Mouse (Mus musculus): ENCODE measurements around the gene Rbms2. TPM values are rescaled to one million over a fixed set of nuclear protein-coding genes. Genes with fewer than 3 reads are reported as not detected.
"Not testable (repeated sequence)": the region's sequence is repeated elsewhere in the genome, so short reads cannot be mapped to it uniquely, and the experiment has no call there.

Rbms2 gene
- polyA plus RNA-seq, 1 experiment = 116 TPM

DNA sequence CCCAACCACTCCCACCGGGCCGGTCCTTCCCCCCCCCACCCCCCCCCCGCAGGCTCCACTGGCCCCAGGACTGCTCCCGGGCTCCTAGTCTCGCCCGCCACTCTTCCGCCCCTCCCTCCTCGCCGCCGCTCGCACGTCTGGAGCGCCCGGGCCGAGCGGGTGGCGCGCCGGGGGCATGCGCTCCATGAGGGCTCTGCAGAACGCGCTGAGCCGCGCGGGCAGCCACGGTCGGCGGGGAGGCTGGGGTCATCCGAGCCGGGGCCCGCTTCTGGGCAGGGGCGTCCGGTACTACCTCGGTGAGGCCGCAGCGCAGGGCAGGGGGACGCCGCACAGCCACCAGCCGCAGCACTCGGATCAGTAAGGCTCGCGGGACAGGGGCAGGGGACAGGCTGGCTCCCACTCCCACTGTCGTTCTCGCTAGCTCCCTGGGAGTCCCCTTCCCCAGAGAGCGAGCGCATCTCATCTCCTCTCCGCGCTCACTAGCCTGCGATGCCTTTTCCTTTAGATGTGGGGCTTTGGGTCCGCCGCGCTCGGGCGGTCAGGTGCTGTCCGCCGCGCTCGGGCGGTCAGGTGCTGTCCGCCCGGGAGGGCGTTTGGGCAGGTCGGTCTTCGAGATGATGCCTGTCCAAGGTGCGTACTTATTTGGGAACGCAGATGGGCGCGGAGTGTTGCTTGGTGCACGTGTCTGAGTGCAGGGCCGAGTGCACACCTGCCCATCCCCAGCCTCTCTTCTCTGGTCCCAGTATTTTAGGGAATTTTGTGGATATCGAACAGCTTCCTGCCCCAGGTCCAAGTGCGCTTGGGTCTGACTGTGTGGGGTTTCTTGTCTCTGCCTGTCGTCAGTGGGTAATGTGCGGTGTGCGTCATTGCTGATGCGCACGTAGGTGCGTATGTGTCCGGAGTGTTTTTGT is 14.7 kb upstream of the Rbms2 start:
- TF ChIP-seq POLR2A (IDR thresholded peaks at IDR 0.05; ENCODE audit: borderline replicate concordance, extremely low read depth, low read depth, low read length) = no peak
- no peak for TF ChIP-seq CTCF (IDR thresholded peaks at IDR 0.05; ENCODE audit: insufficient read depth, low read length)
- peaks cover 4% of the 10 kb centered on the region for H3K4me1 ChIP-seq (ENCODE audit: control insufficient read depth, insufficient read depth, low read length)
- 2% methylated on average over 74 of the region's 79 CpGs for WGBS
- peak overlapping the region; percentile 80 for H3K4me3 ChIP-seq (replicated peaks; ENCODE audit: extremely low read depth, low read depth, low read length)
- DNase-seq = no peak

DNA sequence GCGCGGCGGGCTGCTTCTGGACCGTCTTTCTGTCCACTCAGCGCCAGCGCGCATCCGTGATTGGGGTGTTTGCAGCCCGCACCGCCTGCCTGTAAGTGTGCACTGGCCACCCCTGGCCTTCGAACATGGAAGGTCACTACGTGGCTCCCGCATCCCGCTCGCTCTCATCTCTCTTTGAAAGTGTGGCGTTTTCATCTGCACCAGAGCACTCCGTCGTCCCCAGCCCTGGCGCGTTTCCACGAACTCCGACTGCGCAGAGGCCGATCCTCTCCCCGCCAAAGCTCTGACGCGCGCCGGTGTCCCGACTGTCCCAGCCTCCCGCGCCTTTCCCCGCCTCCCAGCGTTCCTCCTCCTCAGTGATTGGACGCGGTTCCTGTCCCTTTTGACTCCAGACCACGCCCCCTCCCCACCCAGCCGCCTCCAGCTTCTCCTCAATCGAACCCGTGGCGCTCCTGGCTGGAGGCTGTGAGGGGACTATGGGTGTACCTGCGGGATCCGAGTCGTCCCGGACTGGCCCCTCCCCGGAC is 14.0 kb upstream of the Rbms2 start, which contains the start of gene Gls2:
TSS of gene Gls2 (plus strand) at position 434 of the 527 bp plus-strand sequence.
- Histone ChIP-seq H3K4me3 (replicated peaks; ENCODE audit: extremely low read depth, low read depth, low read length) (peak within 1 kb of the TSS; percentile 80), H3K4me1 (ENCODE audit: control insufficient read depth, insufficient read depth, low read length) (peaks cover 4% of the 10 kb centered on the region)
- peak; percentile 97 for DNase-seq
- WGBS = 1% methylated on average over 46 of the region's 46 CpGs
- no peak for TF ChIP-seq CTCF (IDR thresholded peaks at IDR 0.05; ENCODE audit: insufficient read depth, low read length)
- TF ChIP-seq POLR2A (IDR thresholded peaks at IDR 0.05; ENCODE audit: borderline replicate concordance, extremely low read depth, low read depth, low read length) = peak; percentile 62; the same call in 1 of the 2 replicates

DNA sequence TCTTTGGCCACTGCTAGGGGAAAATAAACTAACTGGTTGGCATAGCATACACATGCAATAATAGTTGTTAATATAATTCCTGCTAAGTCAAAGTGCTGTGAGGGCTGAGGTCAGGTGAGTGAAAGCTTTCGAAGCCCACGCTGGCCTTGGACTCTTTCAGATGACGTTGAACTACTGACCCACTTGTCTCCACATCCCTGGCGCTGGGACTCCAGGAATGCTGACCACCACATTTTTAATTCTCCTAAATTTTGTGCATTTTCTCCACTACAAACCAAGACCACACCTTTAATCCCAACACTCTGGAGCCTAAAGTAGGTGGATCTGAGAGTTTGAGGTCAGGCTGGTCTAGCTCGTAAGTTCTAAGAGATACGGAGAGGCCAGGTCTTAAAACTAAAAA is 13.0 kb upstream of the Rbms2 start:
- Histone ChIP-seq H3K4me3 (replicated peaks; ENCODE audit: extremely low read depth, low read depth, low read length) (no peak overlapping the region), H3K4me1 (ENCODE audit: control insufficient read depth, insufficient read depth, low read length) (peaks cover 4% of the 10 kb centered on the region)
- TF ChIP-seq POLR2A (IDR thresholded peaks at IDR 0.05; ENCODE audit: borderline replicate concordance, extremely low read depth, low read depth, low read length) (no peak), CTCF (IDR thresholded peaks at IDR 0.05; ENCODE audit: insufficient read depth, low read length) (no peak)
- WGBS = 93% methylated on average over 6 of the region's 6 CpGs
- DNase-seq = no peak

DNA sequence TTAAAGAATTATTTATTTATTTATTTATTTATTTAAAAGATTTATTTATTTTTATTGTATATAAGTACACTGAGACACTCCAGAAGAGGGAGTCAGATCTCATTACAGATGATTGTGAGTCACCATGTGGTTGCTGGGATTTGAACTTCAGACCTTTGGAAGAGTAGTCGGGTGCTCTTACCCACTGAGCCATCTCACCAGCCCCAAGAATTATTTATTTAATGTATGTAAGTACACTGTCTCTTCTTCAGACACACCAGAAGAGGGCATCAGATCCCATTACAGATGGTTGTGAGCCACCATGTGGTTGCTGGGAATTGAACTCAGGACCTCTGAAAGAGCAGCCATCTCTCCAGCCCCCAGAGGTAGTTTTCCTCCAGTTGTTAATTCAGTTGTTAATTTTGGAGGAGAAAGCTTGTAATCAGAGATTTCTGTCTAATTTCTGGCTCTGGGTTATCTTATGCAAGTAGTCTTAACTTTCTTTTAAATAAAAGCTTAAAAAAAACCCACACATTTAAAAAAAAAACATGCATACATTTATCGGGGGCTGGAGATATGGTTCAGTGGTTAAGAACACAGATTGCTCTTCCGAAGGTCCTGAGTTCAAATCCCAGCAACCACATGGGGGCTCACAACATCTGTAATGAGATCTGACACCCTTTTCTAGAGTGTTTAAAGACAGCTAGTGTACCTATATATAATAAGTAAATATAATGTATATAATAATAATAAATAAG is 12.1 kb upstream of the Rbms2 start:
- not testable (repeated sequence) for DNase-seq; H3K4me3 ChIP-seq (replicated peaks; ENCODE audit: extremely low read depth, low read depth, low read length); H3K4me1 ChIP-seq (ENCODE audit: control insufficient read depth, insufficient read depth, low read length)
- WGBS = 87% methylated on average over 3 of the region's 3 CpGs

DNA sequence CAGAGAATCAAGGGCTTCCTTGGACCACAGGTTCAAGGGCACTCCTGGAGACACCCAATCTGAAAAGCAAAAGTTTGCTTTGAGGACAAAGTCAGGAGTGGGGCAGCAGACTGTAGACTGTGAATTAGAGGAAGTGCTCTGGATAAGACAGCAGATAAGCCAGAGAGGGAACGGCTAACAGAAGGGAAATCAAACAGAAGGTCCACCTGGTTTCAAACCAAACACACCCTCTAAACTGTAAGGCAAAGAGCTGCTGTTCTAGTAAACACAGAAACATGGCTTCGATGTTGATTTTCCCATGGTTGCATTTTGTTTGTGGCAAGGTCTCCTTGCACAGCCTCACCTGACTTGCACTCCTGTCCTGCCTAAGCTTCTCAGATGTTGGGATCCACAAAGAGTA is 11.4 kb upstream of the Rbms2 start:
- Histone ChIP-seq H3K4me3 (replicated peaks; ENCODE audit: extremely low read depth, low read depth, low read length) (no peak overlapping the region), H3K4me1 (ENCODE audit: control insufficient read depth, insufficient read depth, low read length) (peaks cover 4% of the 10 kb centered on the region)
- TF ChIP-seq CTCF (IDR thresholded peaks at IDR 0.05; ENCODE audit: insufficient read depth, low read length) (no peak), POLR2A (IDR thresholded peaks at IDR 0.05; ENCODE audit: borderline replicate concordance, extremely low read depth, low read depth, low read length) (no peak)
- DNase-seq = no peak
- 38% methylated on average over 2 of the region's 2 CpGs for WGBS

DNA sequence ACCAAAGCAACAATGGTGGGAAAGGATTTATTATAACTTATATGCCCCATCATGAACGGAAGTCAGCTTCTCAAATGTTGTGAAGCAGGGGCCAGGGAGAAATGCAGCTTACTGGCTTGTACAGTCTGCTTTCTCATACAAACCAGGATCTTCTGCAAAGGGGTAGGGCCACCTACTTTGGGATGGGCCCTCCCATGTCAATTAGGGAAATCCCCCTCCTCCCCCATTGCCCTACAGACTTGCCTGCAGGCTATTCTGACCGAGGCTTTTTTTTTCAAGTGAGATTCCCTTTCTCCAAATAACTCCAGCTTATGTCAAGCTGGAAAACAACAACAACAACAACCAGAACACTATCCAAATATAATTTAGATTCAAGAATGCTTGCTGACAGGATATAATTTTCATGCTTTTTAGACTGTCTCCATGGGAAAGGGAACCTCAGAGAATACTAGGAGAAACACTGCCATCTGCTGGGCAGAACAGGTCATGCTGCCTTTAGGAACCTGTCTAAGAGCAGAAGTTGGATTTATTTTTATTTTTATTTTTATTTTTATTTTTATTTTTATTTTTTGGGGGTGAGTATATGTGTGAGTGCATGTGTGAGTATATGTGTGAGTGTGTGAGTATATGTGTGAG is 8.3 kb upstream of the Rbms2 start:
- peak; percentile 61 for DNase-seq
- Histone ChIP-seq H3K4me3 (replicated peaks; ENCODE audit: extremely low read depth, low read depth, low read length) (no peak overlapping the region), H3K4me1 (ENCODE audit: control insufficient read depth, insufficient read depth, low read length) (no peaks in the 10 kb centered on the region)
- TF ChIP-seq CTCF (IDR thresholded peaks at IDR 0.05; ENCODE audit: insufficient read depth, low read length) (peak; percentile 47), POLR2A (IDR thresholded peaks at IDR 0.05; ENCODE audit: borderline replicate concordance, extremely low read depth, low read depth, low read length) (no peak)
- WGBS = 60% methylated on average over 2 of the region's 2 CpGs

DNA sequence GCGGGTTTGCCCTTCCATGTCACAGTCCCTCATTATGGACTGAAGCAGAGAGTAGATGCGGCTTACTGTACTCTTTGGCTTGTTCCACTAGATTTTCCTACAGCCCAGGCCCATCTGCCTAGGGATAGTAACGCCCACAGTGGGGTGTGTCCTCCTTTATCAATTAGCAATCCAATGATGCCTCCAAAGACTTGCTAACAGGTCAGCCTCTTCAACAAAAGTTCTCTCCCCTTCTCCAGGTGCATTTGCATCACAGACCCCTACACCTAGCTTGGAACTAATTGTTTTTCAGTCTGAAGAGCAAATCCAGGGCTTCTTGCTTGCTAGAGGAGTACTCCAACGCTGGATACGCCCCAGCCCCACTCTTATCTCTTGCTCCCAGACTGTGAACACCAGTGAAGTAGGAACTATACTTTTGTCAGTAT is 7.1 kb upstream of the Rbms2 start:
- TF ChIP-seq POLR2A (IDR thresholded peaks at IDR 0.05; ENCODE audit: borderline replicate concordance, extremely low read depth, low read depth, low read length) (no peak), CTCF (IDR thresholded peaks at IDR 0.05; ENCODE audit: insufficient read depth, low read length) (no peak)
- no peak overlapping the region for H3K4me3 ChIP-seq (replicated peaks; ENCODE audit: extremely low read depth, low read depth, low read length)
- DNase-seq = no peak
- no peaks in the 10 kb centered on the region; the same call in 1 of the 2 replicates for H3K4me1 ChIP-seq (ENCODE audit: control insufficient read depth, insufficient read depth, low read length)
- 69% methylated on average over 5 of the region's 5 CpGs for WGBS

DNA sequence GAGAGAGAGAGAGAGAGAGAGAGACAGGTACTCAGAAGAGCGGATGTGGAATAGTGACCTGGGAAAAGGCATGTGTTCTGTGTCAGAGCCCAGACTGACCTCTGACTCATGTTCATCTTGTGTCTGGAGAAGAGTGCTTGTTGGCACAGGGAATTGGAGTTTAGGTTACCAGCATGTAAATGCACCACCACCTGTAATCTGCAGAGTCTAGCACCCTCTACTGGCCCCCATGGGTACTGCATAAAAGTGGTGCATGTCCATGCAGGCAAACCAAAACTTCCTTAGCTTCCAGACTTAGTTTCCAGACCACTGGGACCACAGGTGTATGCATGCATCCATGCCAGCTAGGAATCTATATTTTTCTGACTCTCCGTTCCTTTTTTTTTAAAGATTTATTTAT is 5.9 kb upstream of the Rbms2 start:
- peak; percentile 81 for DNase-seq
- Histone ChIP-seq H3K4me3 (replicated peaks; ENCODE audit: extremely low read depth, low read depth, low read length) (no peak overlapping the region), H3K4me1 (ENCODE audit: control insufficient read depth, insufficient read depth, low read length) (no peaks in the 10 kb centered on the region; the same call in 1 of the 2 replicates)
- 44% methylated on average over 2 of the region's 2 CpGs for WGBS
- peak; percentile 86 for TF ChIP-seq CTCF (IDR thresholded peaks at IDR 0.05; ENCODE audit: insufficient read depth, low read length)
- TF ChIP-seq POLR2A (IDR thresholded peaks at IDR 0.05; ENCODE audit: borderline replicate concordance, extremely low read depth, low read depth, low read length) = no peak

DNA sequence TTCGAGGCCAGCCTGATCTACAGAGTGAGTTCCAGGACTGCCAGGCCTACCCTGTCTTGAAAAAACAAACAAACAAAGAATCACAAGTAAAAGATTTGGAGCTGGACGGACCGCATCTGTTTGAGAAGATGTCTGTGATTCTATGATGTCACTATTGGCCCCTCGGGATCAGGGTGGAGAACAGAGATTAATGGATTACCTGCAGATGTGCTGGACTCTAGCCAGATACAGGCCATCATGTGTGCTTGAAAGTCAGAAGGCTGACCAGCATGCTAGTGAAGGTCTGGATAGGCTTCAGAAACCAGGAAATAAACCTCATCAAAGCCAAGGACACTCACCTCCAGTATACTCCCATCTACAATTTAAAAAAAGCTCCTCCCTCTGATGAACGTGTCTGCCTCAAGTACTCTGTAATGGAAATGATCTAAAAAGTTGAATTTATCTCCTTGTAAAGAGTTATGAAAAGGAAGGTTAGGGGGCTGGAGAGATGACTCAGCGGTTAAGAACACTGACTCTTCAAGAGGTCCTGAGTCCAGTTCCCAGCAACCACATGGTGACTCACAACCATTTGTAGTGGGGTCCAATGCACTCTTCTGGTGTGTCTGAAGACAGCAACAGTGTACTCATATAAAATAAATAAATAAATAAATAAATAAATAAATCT is 5.3 kb upstream of the Rbms2 start:
- H3K4me1 ChIP-seq (ENCODE audit: control insufficient read depth, insufficient read depth, low read length) = no peaks in the 10 kb centered on the region; the same call in 1 of the 2 replicates
- WGBS = 63% methylated on average over 6 of the region's 6 CpGs
- TF ChIP-seq POLR2A (IDR thresholded peaks at IDR 0.05; ENCODE audit: borderline replicate concordance, extremely low read depth, low read depth, low read length) (no peak), CTCF (IDR thresholded peaks at IDR 0.05; ENCODE audit: insufficient read depth, low read length) (no peak)
- H3K4me3 ChIP-seq (replicated peaks; ENCODE audit: extremely low read depth, low read depth, low read length) = no peak overlapping the region
- no peak for DNase-seq

Data from lung, adult 2 months (tissue).